Mouse (Mus musculus) left cerebral cortex, postnatal 10 days (tissue): ENCODE measurements around the gene Mrpl20. TPM values are rescaled to one million over a fixed set of nuclear protein-coding genes. Genes with fewer than 3 reads are reported as not detected.

Experiments used
- DNase-seq, 2 experiments: peaks; one replicate each; pipeline ENCODE4 v3.0.0; 2021 to 2022; ENCODE audit warnings: low spot score in 2 of 2, mixed read lengths in 1 of 2; ENCODE audit errors: extremely low spot score in 1 of 2
- intact Hi-C: fragments of 180-260 bp; cut with DNase I; formaldehyde crosslinking; loops from one replicate; pipeline ENCODE4 v1.15.1; 2025
- total RNA-seq, 2 experiments: library from RNA; stranded (reverse); gene quantifications; 2 replicates each; pipeline ENCODE4 v1.2.3; 2021

Mrpl20 gene
- total RNA-seq, 2 experiments from 2014 or later = 103 to 111 TPM

DNA sequence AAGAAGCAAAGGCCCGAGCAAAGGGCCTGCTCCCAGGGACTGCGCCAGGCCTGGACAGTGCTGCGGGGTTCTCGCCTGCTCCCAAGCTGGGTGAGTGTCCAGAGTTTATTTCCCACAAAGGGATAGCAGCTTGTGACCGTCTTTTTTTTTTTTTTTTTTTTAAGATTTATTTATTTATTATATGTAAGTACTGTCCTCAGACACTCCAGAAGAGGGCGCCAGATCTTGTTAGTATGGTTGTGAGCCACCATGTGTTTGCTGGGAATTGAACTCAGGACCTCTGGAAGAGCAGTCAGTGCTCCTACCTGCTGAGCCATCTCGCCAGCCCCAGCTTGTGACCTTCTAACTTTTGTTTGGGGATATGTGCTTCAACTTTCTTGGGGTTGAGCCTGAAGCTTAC is 18.3 kb downstream of the Mrpl20 start:
- DNase-seq = no peak
- intact Hi-C loops = no loop called here

DNA sequence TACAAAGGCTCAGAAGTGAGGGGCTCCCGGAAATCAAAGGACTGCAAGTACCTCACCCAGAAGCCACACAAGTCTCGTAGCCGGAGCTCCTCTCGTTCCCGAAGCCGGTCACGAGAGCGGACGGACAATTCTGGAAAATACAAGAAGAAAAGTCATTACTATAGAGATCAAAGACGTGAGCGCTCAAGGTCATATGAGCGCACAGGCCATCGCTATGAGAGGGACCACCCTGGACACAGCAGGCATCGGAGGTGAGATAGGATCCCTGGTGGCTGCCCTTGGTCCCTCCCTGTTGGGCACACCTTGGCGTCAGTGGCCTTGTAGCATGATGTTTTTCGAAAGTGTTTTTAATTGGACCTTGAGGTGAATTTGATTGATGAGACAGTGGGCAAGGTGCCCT is 20.8 kb downstream of the Mrpl20 start:
- intact Hi-C loops = no loop called here
- no peak for DNase-seq

DNA sequence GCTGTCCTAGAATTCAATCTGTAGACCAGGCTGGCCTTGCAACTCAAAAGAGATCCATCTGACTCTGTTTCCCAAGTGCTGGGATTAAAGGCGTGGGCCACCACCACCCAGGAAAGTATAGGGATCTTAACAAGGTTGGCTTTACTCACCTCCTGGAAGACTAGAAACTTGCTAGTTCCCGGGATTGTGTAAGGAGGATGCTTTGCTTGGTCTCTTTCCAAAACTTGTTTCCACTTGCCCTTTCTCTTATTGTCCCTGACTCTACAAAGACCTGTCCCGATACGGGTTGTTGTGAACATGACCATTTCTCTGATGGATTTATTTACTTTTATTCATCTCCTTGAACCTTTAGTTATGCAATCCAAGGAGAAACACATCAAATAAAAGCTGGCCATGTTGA is 27.2 kb downstream of the Mrpl20 start:
- intact Hi-C loops = no loop called here
- no peak for DNase-seq

DNA sequence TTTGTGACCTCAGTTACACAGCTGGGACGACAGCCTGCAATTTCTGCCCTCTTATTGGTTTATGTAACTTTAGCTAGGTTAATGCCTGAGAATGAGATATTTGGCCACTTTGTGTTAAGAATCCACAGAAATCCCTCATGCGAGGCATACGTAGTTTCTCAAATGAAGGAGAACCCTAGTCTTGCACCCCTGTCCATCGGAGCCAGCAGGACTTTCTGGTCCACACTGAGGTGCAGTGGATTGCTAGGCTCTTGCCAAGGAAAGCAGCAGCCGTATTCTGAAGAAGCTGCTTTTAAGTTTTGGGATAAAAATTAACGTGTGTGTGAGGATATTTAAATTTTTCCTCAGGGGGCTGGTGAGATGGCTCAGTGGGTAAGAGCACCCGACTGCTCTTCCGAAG is 27.9 kb downstream of the Mrpl20 start:
- DNase-seq = no peak
- intact Hi-C loops = no loop called here

DNA sequence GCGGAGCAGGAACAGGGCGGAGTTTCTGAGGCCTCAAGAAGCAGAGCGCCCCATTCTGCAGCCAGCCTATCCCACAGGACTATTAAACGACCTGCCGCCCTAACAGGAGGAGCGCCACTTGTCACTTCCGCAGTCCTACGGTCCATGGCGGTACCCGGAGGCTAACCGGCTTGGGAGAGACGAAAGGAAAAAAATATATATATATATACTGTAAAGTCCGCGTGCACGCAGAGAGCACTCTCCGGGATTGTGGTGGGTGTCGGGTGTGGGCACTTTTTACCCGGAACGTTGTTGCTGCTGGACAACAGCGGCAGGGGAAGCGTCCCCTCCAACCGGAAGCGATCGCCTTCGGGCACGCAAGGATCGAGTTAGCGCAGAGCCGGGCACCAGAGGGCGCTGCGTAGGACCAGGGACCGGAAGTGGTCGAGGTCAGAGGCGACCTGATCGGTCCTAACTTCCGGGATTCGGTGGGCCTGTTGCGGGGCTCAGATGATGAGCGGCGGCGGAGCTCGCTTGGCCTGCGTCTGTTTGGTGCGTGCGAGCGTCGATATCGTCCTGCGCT is 28.6 kb downstream of the Mrpl20 start, which contains the start of gene Aurkaip1:
Gene Aurkaip1, plus strand, starts transcription at position 68 of the 562 bp plus-strand sequence.
- intact Hi-C loops = no loop called here
- DNase-seq = peak; percentile 97

DNA sequence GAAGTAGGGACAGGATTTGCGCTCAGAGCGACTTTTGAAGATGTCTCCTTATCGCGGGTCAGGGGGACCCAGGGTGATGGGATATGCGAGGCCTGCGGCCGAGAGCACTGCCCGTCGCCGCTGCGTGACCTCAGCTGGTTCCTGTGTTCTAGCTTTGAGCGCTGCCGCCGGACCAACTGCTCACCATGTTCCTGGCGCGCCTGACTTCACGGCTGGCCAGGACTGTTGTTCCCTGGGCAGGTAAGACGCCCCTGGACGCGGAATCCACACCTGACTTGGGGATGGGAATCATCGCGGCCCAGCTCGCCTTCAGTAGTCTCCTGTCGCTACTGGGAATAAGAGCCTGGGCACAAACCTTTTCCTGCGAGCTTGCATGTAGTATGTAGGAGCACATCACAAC is 29.2 kb downstream of the Mrpl20 start:
- intact Hi-C loops = no loop called here
- DNase-seq = no peak

DNA sequence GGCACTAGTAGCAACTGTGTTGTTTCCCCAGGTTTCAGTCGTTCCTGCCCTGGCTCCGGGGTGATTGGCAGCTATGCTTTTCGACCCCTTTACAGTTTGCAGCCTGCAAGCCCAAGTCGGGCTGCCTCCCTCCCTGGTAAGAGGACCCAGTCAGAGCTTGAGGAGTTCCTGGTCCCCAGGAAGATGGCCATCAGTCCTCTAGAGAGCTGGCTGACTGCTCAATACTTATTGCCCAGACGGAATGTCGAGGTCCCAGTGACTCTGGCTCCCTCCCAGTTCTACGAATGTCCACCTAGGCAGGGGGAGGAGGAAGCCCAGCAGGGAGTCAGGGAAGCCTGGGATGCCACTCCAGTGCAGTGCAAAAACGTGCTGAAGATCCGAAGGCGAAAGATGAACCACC is 29.6 kb downstream of the Mrpl20 start:
- intact Hi-C loops = no loop called here
- DNase-seq = no peak

DNA sequence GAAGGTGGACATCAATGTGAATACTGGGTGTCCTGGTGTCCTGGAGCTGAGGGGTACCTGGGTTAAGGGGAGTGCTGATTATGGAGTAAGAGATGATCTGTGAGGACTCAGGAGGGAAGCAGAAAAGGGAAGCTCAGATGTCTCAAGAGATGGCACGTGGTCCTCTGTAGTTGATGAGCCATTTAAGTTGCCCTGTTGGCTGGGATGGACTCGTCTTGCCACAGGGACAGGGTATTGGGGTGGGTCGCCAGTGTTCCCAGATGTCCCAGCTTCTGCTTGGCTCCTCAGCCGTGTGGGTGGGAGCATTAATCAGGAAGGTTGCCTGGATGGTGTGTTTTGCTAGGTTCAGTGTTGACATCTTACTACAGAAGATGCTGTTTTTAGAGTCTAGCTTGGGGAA is 30.6 kb downstream of the Mrpl20 start:
- no peak for DNase-seq
- intact Hi-C loops = no loop called here

DNA sequence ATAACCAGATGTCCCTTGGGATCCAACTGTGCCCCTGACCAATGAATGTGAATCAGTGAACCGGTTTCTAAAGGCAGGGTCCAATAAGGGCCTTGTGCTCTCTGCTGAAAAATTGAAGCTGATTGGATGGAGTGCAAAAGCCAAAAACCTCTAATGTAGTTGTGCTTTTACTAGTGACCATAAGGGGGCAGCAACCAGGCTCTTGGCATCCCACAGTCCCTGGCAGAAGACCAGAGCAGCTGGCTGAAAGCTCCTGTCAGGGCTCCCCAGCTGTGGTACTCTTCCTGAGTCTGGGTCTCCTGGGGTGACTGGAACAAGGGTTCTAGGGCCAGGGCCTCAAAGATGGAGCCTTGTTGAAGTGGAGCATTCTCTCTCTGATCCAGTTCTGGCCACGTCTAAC is 31.2 kb downstream of the Mrpl20 start:
- peak; percentile 79 to 91 for DNase-seq
- intact Hi-C loops = no loop called here

DNA sequence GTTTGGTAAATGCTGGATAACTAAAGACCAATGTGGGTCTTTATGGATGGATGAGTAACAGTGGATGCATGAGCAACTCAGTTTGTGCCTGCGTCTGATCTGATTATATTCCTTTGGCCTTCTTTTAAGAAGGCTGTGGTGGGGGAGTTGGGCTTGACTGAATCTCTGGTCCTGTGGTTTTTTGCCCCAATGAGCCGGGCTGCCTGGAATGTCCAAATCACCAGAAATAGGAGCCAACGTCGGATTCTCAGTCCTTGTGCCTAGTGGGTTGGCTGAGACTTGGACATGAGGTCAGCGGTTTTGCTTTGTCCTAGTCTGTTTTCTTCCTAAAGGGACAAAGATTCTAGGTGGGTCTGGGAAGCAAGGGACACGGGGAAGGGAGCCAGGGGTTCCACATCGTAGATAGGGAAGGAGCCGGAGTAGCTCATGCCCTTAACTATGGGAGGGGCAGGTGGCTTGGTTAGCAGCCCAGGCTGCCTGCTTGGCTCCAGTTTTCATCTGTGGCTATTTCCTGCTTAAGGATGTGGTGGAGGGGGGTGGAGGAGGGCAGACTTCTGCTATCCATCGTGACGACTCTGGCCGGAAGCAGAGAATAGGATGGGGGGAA is 34.8 kb downstream of the Mrpl20 start:
- DNase-seq = no peak
- intact Hi-C loops = no loop called here

DNA sequence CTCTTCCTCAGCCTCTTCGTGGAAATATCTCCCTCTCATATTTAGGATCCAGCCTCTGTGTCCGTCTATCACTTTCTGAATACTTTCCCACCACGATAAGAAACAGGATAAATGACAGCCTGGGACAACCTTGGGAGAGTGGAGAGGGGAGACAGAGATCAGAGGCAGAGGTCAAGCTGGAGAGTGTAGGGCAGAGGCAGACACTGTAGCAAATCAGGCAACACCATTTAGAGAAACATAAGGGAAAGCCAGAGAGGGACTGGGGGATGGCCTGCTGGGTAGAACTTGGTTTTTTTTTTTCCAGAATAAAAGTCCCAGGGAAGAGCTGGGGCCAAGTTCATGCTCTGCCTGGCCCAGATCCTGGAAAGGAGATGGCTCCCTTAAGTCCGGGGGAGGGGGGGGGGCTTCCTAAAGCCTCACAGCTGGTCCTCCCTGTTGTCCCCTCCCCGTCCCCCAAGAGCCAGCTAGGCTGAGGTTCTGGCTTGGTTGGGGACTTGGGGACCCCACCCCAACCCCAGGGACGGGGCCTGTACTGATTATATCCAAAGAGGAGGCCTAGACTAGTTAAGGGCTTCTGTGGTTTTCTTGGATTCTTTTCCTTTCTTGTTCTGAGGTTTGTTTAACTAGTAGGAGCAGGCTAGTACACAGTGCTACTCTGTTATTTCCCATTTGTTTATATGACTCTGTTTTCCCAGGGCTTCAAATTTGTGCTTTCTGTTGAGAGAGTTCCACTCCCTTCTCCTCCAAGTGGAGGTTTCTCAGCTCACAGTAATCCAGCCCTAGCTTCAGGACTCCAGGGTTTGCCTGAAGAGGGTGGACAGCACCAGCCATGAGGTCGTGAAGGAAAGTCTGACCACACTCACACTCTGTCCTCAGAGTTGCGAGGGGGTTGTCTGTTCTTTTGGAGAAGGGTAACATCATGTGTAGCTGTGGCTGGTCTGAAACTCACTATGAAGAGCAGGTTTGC is 35.8 kb downstream of the Mrpl20 start:
- intact Hi-C loops = no loop called here
- no peak for DNase-seq

DNA sequence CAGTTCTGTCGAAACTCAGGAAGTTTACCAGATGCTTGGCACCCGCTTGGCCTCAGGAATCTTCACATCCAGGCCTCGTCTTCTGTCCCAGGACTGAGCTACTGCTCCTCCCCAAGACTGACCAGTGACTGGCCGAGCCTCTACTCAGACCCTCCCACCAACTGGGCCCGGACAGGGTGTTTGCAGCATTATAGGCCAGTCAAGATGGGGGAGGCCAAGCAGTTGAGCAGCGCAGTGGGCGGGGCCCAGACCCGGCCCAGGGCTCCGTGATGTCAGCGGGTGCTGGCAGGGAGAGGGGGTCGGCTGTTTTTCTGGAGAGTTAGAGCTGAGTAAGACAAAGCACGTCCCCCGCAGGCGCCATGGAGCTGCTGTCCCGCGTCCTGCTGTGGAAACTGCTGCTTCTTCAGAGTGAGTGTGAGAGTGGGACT is 36.8 kb downstream of the Mrpl20 start, which contains the start of gene Mxra8:
Gene Mxra8, plus strand, starts transcription at position 198 of the 428 bp plus-strand sequence.
- DNase-seq = peak in 1 of 2 experiments; percentile 93

DNA sequence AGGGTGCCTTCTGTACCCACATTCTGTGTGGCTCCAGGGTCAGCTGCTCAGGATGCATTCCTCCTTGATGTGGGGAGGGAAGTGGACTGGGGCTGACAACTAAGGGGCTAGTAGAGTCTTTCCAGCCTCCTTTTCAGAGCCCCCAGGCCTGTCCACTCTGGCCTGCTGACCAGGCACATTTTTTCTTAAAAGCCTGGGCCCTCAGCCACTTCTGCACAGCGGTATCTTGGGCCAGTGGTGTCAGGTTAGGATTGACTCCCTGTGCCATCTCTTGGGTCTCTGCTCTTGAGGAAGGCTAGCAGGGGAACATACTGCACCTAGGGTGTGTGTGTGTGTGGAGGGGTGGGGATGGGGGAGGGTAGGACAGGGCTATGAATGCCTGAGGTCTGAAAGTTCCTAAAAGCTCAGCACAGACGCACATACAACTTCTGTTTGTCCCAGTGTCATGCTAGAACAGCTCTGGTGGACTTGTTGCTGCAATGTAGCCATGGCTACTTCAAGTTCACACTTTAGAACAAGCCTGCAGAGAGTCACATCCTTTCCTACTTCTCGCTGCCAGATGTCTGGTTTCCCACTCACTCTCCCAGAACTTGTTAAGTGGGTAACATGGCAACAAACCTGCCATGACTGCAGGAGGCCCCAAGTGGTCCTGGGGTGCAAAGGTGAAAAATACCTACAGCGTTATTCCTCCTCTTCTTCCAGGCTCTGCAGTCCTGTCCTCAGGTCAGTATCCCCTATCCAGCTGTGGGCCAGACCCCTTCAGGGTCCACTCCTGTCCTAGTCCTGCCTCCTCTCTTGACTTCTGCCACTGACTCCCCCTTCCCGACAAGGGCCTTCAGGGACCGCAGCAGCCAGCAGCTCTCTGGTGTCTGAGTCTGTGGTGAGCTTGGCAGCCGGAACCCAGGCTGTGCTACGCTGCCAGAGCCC is 37.7 kb downstream of the Mrpl20 start:
- DNase-seq = no peak
- intact Hi-C loops = no loop called here

More for the DNA sequence above, 36.8 kb downstream of the Mrpl20 start, which contains the start of gene Mxra8:
- intact Hi-C loops = no loop called here

DNA sequence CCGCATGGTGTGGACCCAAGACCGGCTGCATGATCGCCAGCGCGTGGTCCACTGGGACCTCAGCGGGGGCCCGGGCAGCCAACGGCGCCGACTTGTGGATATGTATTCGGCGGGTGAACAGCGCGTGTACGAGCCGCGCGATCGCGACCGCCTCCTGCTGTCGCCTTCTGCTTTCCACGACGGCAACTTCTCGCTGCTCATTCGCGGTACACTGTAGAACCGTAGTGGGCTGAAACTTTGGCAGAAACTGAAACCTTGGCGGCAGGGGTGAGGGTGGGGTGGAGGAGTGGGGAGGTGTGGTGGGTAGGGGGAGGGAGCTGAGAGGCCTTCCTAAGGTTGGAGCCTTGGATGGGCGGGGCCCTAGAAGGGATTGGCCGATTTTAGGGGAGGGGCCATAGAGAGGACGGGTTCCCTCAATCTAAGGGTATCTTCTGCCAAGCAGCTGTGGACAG is 38.4 kb downstream of the Mrpl20 start:
- peak in 1 of 2 experiments; percentile 74 for DNase-seq
- intact Hi-C loops = no loop called here

DNA sequence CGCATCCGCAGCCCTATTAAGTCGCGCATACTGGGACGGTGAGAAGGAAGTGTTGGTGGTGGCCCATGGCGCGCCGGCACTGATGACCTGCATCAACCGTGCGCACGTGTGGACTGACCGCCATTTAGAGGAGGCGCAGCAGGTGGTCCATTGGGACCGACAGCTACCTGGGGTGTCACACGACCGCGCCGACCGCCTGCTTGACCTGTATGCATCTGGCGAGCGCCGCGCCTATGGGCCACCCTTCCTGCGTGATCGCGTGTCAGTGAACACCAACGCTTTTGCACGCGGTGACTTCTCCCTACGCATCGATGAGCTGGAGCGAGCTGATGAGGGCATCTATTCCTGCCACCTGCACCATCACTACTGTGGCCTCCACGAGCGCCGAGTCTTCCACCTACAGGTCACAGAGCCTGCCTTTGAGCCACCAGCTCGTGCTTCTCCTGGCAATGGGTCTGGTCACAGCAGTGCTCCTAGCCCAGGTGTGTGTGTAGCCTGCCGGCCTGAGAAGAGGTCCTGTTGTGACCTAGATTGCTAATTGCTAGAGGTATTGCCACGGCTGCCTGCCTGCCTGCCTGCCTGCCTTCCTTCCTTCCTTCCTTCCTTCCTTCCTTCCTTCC is 39.1 kb downstream of the Mrpl20 start:
- peak in 1 of 2 experiments; percentile 49 for DNase-seq
- intact Hi-C loops = no loop called here

DNA sequence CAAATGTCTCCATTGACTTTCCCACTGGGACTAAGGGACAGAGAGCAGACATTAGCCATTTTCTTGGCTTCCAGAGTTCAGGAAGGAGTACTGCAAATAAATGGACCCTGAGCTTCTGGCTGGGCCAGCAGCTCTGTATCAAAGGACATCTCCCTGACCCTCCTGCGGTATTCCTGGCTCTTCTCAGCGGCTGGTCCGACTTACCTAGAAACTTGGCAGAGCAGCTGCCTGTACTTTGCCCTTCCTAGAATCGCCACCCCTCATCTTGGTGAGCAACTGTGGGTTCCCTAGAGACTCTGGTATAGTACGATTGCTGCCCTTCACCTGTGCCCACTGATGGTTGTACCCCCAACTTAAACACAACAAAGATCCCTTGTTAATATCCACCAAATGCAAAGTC is 40.6 kb downstream of the Mrpl20 start:
- peak in 1 of 2 experiments; percentile 3 for DNase-seq
- intact Hi-C loops = no loop called here

DNA sequence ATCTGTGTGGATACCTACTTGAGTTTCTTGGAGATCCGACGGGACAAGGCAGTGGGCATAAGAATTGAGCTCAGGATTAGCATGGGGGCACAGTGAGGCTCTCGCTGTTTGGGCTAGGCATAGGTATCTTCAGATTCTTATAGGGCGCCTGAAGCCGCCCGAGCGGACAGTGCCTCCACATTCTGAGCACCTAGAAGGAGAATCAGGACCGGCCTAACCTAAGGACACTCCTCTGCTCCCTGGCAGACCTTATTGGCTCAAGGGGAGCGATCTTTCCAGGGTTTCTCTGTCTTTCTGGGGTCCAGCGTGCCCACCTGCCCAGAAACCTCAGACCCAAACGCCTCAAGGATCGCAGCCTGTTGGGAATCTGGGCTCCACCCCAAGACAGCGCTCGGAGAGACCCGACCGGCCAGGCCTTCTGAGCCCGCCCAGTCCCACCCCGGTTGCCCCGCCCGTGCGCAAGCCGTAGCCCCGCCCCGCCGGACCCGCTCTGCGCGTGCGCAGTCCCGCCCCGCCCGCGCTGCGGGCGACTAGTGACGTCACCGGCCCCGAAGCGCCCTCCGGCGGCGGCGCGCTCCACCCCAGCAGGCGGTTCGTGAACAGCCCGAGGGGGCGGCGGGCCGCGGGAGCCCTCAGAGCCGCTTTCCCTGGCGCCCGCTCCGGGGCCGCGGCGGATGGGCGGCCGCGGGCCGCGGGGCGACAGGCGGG is 44.3 kb downstream of the Mrpl20 start, which contains the start of gene Dvl1:
Gene Dvl1, plus strand, starts transcription at position 532 of the 708 bp plus-strand sequence.
- DNase-seq = peak; percentile 90 to 94
- intact Hi-C loops = no loop called here
